Mouse (Mus musculus) hindbrain, postnatal 0 days (tissue): ENCODE measurements around the gene Fgfr2. TPM values are rescaled to one million over a fixed set of nuclear protein-coding genes. Genes with fewer than 3 reads are reported as not detected.
A peak's percentile ranks its signal among the peaks of the same experiment; 100 is the strongest.

Experiments used
- ATAC-seq: fragments of 200-750 bp; cut with Nextera tagmentation; 2 replicates; pipeline ENCODE4 v1.8.0; 2017; ENCODE audit warnings: mild to moderate bottlenecking, moderate TSS enrichment, moderate library complexity
- DNase-seq: peaks from one replicate; pipeline ENCODE4 v3.0.0-alpha.2; 2015; ENCODE audit warnings: low spot score
- H3K27ac ChIP-seq: fragments of 300-500 bp; sonication (generic); 2 replicates; pipeline ENCODE4 v1.5.1; 2014; ENCODE audit warnings: mild to moderate bottlenecking
- H3K27me3 ChIP-seq: fragments of 300-500 bp; sonication (generic); 2 replicates; pipeline ENCODE4 v1.6.1; 2014; ENCODE audit warnings: low read length, mixed read lengths; ENCODE audit not compliant: insufficient read depth
- H3K36me3 ChIP-seq: fragments of 300-500 bp; sonication (generic); 2 replicates; pipeline ENCODE4 v1.6.1; 2014; ENCODE audit warnings: low read length, mixed read lengths; ENCODE audit not compliant: insufficient read depth
- H3K4me1 ChIP-seq: fragments of 300-500 bp; sonication (generic); 2 replicates; pipeline ENCODE4 v1.6.1; 2014; ENCODE audit warnings: antibody characterized with exemption, low read length, mixed read lengths; ENCODE audit not compliant: insufficient read depth
- H3K4me2 ChIP-seq: fragments of 300-500 bp; sonication (generic); 2 replicates; pipeline ENCODE4 v1.6.1; 2014; ENCODE audit warnings: low read depth, mild to moderate bottlenecking, low read length, moderate library complexity, mixed read lengths
- H3K4me3 ChIP-seq: fragments of 300-500 bp; sonication (generic); 2 replicates; pipeline ENCODE4 v1.5.1; 2014; ENCODE audit warnings: low read length
- H3K9ac ChIP-seq: fragments of 300-500 bp; sonication (generic); replicated peaks from 2 replicates; pipeline ENCODE4 v1.6.1; 2014; ENCODE audit warnings: mild to moderate bottlenecking, low read length, moderate library complexity, mixed read lengths
- H3K9me3 ChIP-seq: fragments of 300-500 bp; sonication (generic); 2 replicates; pipeline ENCODE4 v1.6.1; 2016; ENCODE audit warnings: low read length, mixed read lengths
- CTCF ChIP-seq: IDR thresholded peaks from 2 replicates; pipeline ENCODE4 v1.5.1; 2016; ENCODE audit warnings: antibody characterized with exemption, control low read depth, low read depth
- WGBS: fragments of 180-500 bp; shearing (Covaris S2); extraction: QIAGEN DNeasy Blood & Tissue Kit; methylation state at CpG from one replicate; pipeline ENCODE4 v1.1.7; 2014; 5-methylcytosine and 5-hydroxymethylcytosine counted together
- polyA plus RNA-seq: library from polyadenylated mRNA; unstranded; fragments of >200 nt; fragmentation: Nextera tagmentation; extraction: Ambion mirVana; gene quantifications from 2 replicates; pipeline ENCODE4 v1.2.1, GENCODE M21; 2015
- total RNA-seq: library from RNA; depleted of rRNA; stranded (reverse); fragments of >200 nt; gene quantifications from 2 replicates; pipeline ENCODE4 v1.2.3, GENCODE M21; 2014

Gene Fgfr2
- total and polyA plus RNA-seq, 2 experiments from 2014 or later: 17.3 to 49.0 TPM

DNA sequence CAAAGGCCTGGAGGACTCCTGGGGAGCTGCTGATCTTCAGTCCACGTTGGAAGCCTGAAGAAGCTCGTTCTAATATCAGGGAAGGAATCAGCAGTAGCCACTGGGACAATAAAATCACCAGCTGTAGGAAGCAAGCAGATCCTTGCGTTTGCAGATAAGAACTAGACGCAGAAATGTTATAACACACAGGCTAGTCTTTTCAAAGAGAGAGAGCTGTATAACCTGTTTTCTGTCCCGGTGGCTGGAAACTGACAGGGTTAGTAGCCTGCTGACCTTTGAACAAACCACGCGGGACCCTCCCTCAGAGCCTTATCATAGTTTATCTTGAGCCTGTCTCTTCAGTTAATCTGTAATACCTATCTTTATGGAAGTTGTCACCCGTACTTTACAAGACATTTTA lies 736.8 kb downstream of the Fgfr2 start:
- Histone ChIP-seq H3K4me3 (no peak overlapping the region), H3K4me2 (no peak overlapping the region), H3K9ac (no peak overlapping the region), H3K27ac (no peak overlapping the region), H3K36me3 (no peaks in the 10 kb centered on the region), H3K4me1 (peaks cover 6% of the 10 kb centered on the region; the same call in 1 of the 2 replicates), H3K9me3 (no peaks in the 10 kb centered on the region), H3K27me3 (no peaks in the 10 kb centered on the region)
- no peak for TF ChIP-seq CTCF
- ATAC-seq: no peak
- WGBS: 47% methylated on average over 8 of the region's 8 CpGs
- DNase-seq: no peak

DNA sequence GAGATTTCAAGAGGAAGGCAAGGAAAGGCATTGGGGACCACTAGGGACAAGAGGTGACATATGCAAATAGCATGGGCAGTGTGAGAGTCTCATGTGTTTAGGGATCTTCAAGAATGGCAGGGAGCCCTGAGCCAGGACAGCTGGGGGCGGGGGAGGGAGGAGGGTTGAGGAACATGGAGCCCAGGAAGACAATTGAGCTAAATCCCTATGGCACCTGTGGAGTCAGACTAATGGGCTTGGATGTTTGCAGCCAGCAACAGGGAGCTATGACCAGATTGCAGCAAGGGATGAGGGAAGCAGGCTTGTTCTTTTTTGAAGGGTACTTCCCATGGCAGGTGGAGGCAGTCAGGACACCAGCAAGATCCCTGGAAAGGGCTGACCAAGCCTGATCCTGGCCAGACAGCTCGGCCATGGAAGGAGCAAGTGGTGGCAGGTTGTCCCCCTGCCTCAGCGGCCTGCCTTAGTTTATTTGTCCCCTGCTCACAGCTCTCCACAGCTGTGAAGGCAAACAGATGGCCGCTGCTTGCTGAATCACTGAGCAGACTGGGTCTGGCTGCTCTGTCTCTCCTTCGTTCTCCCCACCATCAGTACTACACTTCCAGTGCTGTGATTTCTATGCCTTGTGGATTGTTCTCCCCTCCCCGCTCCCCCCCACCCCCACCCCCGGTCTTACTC lies 737.6 kb downstream of the Fgfr2 start:
- no peak overlapping the region for H3K4me2 ChIP-seq
- no peaks in the 10 kb centered on the region for H3K27me3 ChIP-seq
- H3K36me3 ChIP-seq: no peaks in the 10 kb centered on the region
- no peak overlapping the region for H3K4me3 ChIP-seq
- DNase-seq (no peak), ATAC-seq (peak; percentile 45)
- H3K9me3 ChIP-seq: no peaks in the 10 kb centered on the region
- no peak overlapping the region for H3K27ac ChIP-seq
- no peak overlapping the region for H3K9ac ChIP-seq
- no peak for TF ChIP-seq CTCF
- peaks cover 6% of the 10 kb centered on the region; the same call in 1 of the 2 replicates for H3K4me1 ChIP-seq
- 24% methylated on average over 7 of the region's 7 CpGs for WGBS

- H3K36me3 ChIP-seq: no peaks in the 10 kb centered on the region
- no peak for TF ChIP-seq CTCF
- WGBS: 13% methylated on average over 8 of the region's 8 CpGs
- H3K9ac ChIP-seq: 0 out of 2 replicates have a peak overlapping the region, but pooled peaks have one; percentile 5
- peaks cover 6% of the 10 kb centered on the region; the same call in 1 of the 2 replicates for H3K4me1 ChIP-seq
- H3K4me3 ChIP-seq: no peak overlapping the region
- no peaks in the 10 kb centered on the region for H3K27me3 ChIP-seq
- no peak overlapping the region for H3K27ac ChIP-seq
- 0 out of 2 replicates have a peak, but pooled peaks have one; percentile 35 for ATAC-seq
- no peak overlapping the region for H3K4me2 ChIP-seq
- no peak for DNase-seq
- H3K9me3 ChIP-seq: no peaks in the 10 kb centered on the region
These were observed 738.3 kb downstream of the Fgfr2 start for GRCm38 (mm10) chr7:132384736-132385455.

DNA sequence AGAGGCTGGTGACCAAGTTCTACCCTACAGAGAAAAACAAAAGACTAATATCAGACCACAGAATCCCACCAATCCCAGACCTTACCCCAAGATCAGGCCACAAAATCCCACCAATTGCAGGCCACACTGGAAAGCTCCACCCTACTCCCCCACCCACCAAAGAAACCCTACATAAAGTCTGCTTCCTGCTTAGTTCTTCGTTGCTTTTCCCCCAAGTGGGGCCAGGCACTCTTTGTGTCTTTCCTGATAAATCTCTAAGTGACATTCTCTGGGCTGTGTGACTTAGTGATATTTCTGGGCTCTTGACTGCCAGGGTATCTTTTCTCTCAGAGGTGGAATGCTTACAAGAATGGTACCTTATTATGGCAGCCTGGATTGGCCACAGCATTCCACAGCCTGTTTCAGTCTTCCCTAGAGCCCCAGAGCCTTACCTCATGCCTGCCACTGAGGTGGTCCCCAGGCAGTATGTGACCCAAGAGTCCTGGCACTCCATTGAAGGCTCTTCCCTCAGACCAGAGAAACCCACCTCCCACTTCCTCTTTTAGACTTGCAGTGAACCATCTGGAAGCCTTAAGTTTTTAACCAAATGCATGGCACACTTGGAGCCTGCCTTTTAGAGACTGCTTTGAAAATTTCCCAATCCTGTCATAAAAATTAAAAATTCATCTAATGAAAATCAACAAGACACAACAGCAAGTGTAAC lies 742.4 kb downstream of the Fgfr2 start:
- 52% methylated on average over 1 of the region's 1 CpGs for WGBS
- H3K36me3 ChIP-seq: no peaks in the 10 kb centered on the region

GRCm38 (mm10) chr7:132377913-132378312 lies 745.2 kb downstream of the Fgfr2 start:
- Histone ChIP-seq H3K9ac (no peak overlapping the region), H3K36me3 (no peaks in the 10 kb centered on the region), H3K27me3 (no peaks in the 10 kb centered on the region), H3K27ac (no peak overlapping the region), H3K4me1 (0 out of 2 replicates have a peak, but pooled peaks cover 5% of the 10 kb centered on the region), H3K4me3 (no peak overlapping the region), H3K9me3 (no peaks in the 10 kb centered on the region), H3K4me2 (no peak overlapping the region)
- DNase-seq (peak; percentile 70), ATAC-seq (no peak)
- no peak for TF ChIP-seq CTCF
- 46% methylated on average over 6 of the region's 6 CpGs for WGBS

More for the DNA sequence above, 742.4 kb downstream of the Fgfr2 start:
- TF ChIP-seq CTCF: no peak
- no peak for ATAC-seq
- Histone ChIP-seq H3K27ac (no peak overlapping the region), H3K9ac (no peak overlapping the region), H3K4me3 (no peak overlapping the region), H3K4me2 (no peak overlapping the region), H3K4me1 (peaks cover 6% of the 10 kb centered on the region; the same call in 1 of the 2 replicates), H3K9me3 (no peaks in the 10 kb centered on the region), H3K27me3 (no peaks in the 10 kb centered on the region)
- DNase-seq: no peak

DNA sequence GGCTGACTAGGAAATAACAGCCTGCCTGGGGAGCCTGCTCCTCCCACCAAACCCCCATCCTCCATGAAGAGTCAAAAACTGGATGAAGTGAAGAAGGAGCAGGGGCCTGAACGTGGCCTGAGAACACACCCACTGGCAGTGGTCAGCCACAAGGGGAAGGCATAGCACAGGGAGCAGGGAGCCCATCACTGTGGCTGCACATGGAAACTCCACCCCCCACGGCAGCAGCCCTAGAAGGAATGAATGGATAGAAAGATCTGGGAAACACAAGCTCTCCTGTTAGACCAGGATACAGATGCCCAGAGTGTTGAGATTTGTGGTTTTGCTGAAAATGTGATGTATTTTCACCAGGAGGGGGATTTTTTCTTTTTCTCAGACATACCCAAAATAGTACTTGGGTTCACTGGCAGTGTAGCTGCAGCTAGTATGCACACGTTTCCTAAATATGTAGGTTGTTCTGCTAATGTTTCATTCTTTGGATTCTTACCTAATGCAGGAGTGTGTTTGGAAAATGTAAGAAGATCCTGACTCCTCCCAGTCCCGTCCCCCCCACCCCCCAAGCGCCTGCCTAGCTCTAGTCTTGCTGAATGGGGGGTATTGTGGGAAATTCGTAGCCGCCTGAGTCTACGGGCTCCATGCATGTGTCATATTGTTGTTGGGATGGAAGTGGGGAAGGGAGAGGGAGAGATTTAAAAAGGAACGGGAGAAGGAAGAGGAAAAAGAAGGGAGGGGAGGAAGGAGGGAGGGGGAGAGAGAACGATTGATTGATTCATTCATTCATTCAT lies 749.4 kb downstream of the Fgfr2 start:
- WGBS: 58% methylated on average over 10 of the region's 10 CpGs
- TF ChIP-seq CTCF: peak; percentile 49

More for the DNA sequence above, 749.4 kb downstream of the Fgfr2 start:
- DNase-seq (peak; percentile 47), ATAC-seq (peak; percentile 80)
- Histone ChIP-seq H3K9me3 (no peaks in the 10 kb centered on the region), H3K36me3 (no peaks in the 10 kb centered on the region), H3K4me1 (0 out of 2 replicates have a peak, but pooled peaks cover 5% of the 10 kb centered on the region), H3K27ac (peak overlapping the region; percentile 54; the same call in 1 of the 2 replicates), H3K4me3 (no peak overlapping the region), H3K9ac (no peak overlapping the region), H3K4me2 (no peak overlapping the region), H3K27me3 (no peaks in the 10 kb centered on the region)
